ENCODE assay signal across 9 mouse cellular contexts in genomic region chr15:62106518-62106975, GRCm38 (mm10).
DNase-seq lines count a peak whose midpoint lies in the region; ATAC-seq and TF ChIP-seq lines count a peak whose summit lies in the region.
"Had no signal": no experiment of that assay in that cellular context is flagged by ENCODE, and none has a peak within 500 bp of the region (broad histone marks: within the 10 kb centered on the region; RNA-seq: fewer than 3 reads in every experiment).

No protein-coding gene starts in this region.

- TF ChIP-seq POLR2A in MEL (IDR thresholded peaks at IDR 0.05; ENCODE audit: control insufficient read depth in 1 of 2, insufficient read depth in 1 of 2, low read depth in 1 of 2, low read length in 2 of 2, poor library complexity in 1 of 2): no peak

- no peak overlapping the region for H3K4me2 ChIP-seq in lung, postnatal 0 days (replicated peaks; ENCODE audit: low read depth, low read length)

- peaks cover 9 to 14% of the 10 kb centered on the region in 2 experiments for H3K36me3 ChIP-seq in MEL (ENCODE audit: control insufficient read depth in 1 of 2, insufficient read depth in 2 of 2, low read length in 2 of 2)
- H3K36me3 ChIP-seq in hindbrain, embryonic 10.5 days: no peaks in the 10 kb centered on the region
- H3K36me3 ChIP-seq in lung, postnatal 0 days (ENCODE audit: insufficient read depth, low read length): no peaks in the 10 kb centered on the region

- 11% methylated on average over 5 of the region's 5 CpGs for WGBS in hindbrain, embryonic 10.5 days
- 5% methylated on average over 5 of the region's 5 CpGs for WGBS in lung, postnatal 0 days

- H3K27ac ChIP-seq in MEL (ENCODE audit: control insufficient read depth, low read depth, low read length): no peak overlapping the region
- peak overlapping the region; percentile 29; the same call in 1 of the 2 replicates for H3K27ac ChIP-seq in hindbrain, embryonic 10.5 days
- H3K27ac ChIP-seq in lung, postnatal 0 days (ENCODE audit: low read length): no peak overlapping the region

- TF ChIP-seq EP300 in MEL (IDR thresholded peaks at IDR 0.05; ENCODE audit: low read depth in 1 of 2, low read length in 2 of 2): no peak
- no peak for TF ChIP-seq EP300 in lung, postnatal 0 days (IDR thresholded peaks at IDR 0.05)

- no peaks in the 10 kb centered on the region for H3K9me3 ChIP-seq in MEL (replicated peaks; ENCODE audit: insufficient read depth, low read length)
- H3K9me3 ChIP-seq in hindbrain, embryonic 10.5 days: peaks cover 7% of the 10 kb centered on the region; the same call in 1 of the 2 replicates
- H3K9me3 ChIP-seq in lung, postnatal 0 days (ENCODE audit: low read length): no peaks in the 10 kb centered on the region

- H3K4me1 ChIP-seq in MEL (ENCODE audit: control insufficient read depth in 1 of 2, insufficient read depth in 2 of 2, low read length in 2 of 2): peaks cover 6 to 10% of the 10 kb centered on the region in 2 experiments; a peak in 3 of 4 replicates
- peaks cover 15% of the 10 kb centered on the region for H3K4me1 ChIP-seq in hindbrain, embryonic 10.5 days (replicated peaks)
- H3K4me1 ChIP-seq in lung, postnatal 0 days (ENCODE audit: insufficient read depth, low read depth, low read length): 0 out of 2 replicates have a peak, but pooled peaks cover 2% of the 10 kb centered on the region

- peak; percentile 59 for DNase-seq in MEL (ENCODE audit: low read depth, low spot score)
- DNase-seq in cerebellum, adult 8-10 months: peak; percentile 54
- DNase-seq in frontal cortex, postnatal 10 days (ENCODE audit: low spot score in 2 of 2): peak; percentile 70 to 77
- peak; percentile 63 for DNase-seq in hindbrain, embryonic 10.5 days (ENCODE audit: low spot score)
- peak; percentile 75 to 78 for DNase-seq in layer of hippocampus, postnatal 10 days (ENCODE audit: low spot score in 2 of 2)
- peak; percentile 91 for DNase-seq in lung, postnatal 0 days (ENCODE audit: low spot score)
- DNase-seq in ovary, postnatal 10 days (ENCODE audit: low spot score): peak; percentile 74
- peak; percentile 35 for DNase-seq in urinary bladder, postnatal 10 days (ENCODE audit: low spot score)

- H3K4me3 ChIP-seq in MEL (ENCODE audit: control insufficient read depth in 1 of 2, insufficient read depth in 1 of 2, low read depth in 2 of 2, low read length in 2 of 2): no peak overlapping the region
- no peak overlapping the region for H3K4me3 ChIP-seq in hindbrain, embryonic 10.5 days
- no peak overlapping the region for H3K4me3 ChIP-seq in lung, postnatal 0 days (ENCODE audit: low read depth, low read length)
- H3K4me3 ChIP-seq: erythroblast, embryonic 14.5 days had no signal

- TF ChIP-seq CTCF in MEL (IDR thresholded peaks at IDR 0.05 in 2 of 3, conservative IDR thresholded peaks at IDR 0.05 in 1 of 3; ENCODE audit: control insufficient read depth in 1 of 3, insufficient read depth in 1 of 3, low read depth in 2 of 3, low read length in 3 of 3, poor library complexity in 1 of 3, severe bottlenecking in 1 of 3): no peak
- TF ChIP-seq CTCF in lung, postnatal 0 days (IDR thresholded peaks at IDR 0.05): peak; percentile 57

- no peak overlapping the region for H3K9ac ChIP-seq in MEL (ENCODE audit: control insufficient read depth, low read depth, low read length, poor library complexity, severe bottlenecking)
- H3K9ac ChIP-seq in lung, postnatal 0 days (replicated peaks; ENCODE audit: low read depth): no peak overlapping the region

- TF ChIP-seq RAD21 in MEL (IDR thresholded peaks at IDR 0.05; ENCODE audit: low read depth, low read length): no peak

- peaks cover 45% of the 10 kb centered on the region for H3K79me2 ChIP-seq in MEL (ENCODE audit: control insufficient read depth, insufficient read depth, low read length, poor library complexity)

- peak; percentile 82 for ATAC-seq in lung, postnatal 0 days

- H3K27me3 ChIP-seq in MEL (ENCODE audit: control insufficient read depth in 1 of 2, insufficient read depth in 2 of 2, low read length in 2 of 2): no peaks in the 10 kb centered on the region
- 0 out of 2 replicates have a peak, but pooled peaks cover 4% of the 10 kb centered on the region for H3K27me3 ChIP-seq in hindbrain, embryonic 10.5 days (ENCODE audit: insufficient read depth, poor library complexity, severe bottlenecking)
- no peaks in the 10 kb centered on the region for H3K27me3 ChIP-seq in lung, postnatal 0 days (replicated peaks; ENCODE audit: insufficient read depth, low read length)

TF ChIP-seq in MEL, 35 proteins besides CTCF, POLR2A, EP300 and RAD21:
- TF ChIP-seq MYC (IDR thresholded peaks at IDR 0.05; ENCODE audit: low read depth, low read length) (no peak), ETS1 (IDR thresholded peaks at IDR 0.05; ENCODE audit: low read depth, low read length) (0 out of 2 replicates have a peak, but pooled peaks have one; percentile 30), USF1 (IDR thresholded peaks at IDR 0.05; ENCODE audit: low read depth, low read length) (peak; percentile 20; the same call in 1 of the 2 replicates)
TF ChIP-seq in MEL: peak in this region for 2.

Comparison
In these comparisons a context has a peak if more than half of its experiments do, and no peak if none do; other contexts are left out.
1. DNase-seq: peak in every context shown above with its lines; median percentile 91 in lung, postnatal 0 days; 76 in layer of hippocampus, postnatal 10 days; 74 in ovary, postnatal 10 days; 74 in frontal cortex, postnatal 10 days; 63 in hindbrain, embryonic 10.5 days; 59 in MEL; 54 in cerebellum, adult 8-10 months; 35 in urinary bladder, postnatal 10 days.